Mouse (Mus musculus): Measurements from ENCODE around the gene Magi1.

DNA sequence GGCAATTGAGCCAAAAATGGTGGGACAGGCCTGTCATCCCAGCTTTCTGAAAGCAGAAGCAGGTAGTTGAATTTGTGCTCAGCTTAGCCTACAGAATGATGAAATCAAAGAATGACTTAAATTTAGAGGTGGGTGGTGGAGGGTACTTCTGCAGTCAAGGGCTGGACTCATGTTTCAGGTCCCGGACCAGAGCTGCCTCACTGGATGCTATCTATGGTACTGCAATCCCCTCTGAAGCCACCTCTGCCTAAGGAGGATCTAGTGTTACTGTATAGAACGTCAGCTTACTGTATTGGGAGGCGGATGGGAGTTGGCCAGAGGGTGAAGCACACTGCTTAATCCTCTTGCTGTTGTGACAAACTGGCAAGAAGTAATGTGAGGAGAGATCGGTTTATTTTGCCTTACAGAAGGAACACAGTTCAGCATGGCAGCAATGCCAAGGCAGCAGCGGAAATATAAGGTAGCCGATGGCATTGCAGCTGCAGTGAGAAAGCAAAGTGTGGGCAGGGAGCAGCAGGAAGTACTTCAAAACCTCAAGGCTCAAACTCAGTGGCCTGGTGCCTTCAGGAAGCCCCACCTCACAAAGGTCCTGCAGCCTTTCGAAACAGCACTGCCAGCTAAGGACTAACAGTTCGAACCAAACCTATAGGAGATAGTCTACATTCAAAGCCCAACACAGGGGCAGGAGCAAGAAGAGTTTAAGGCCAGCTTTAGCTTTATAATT is 262.3 kb downstream of the Magi1 start:
- TF ChIP-seq POLR2A (IDR thresholded peaks at IDR 0.05; ENCODE audit: borderline replicate concordance, low read depth, low read length) (no peak), CTCF (IDR thresholded peaks at IDR 0.05; ENCODE audit: low read depth, low read length) (no peak)

Data from bone marrow macrophage, adult 2 months (primary cell).